Comparison of ENCODE assay signal across 25 mouse cellular contexts in the genomic region with DNA sequence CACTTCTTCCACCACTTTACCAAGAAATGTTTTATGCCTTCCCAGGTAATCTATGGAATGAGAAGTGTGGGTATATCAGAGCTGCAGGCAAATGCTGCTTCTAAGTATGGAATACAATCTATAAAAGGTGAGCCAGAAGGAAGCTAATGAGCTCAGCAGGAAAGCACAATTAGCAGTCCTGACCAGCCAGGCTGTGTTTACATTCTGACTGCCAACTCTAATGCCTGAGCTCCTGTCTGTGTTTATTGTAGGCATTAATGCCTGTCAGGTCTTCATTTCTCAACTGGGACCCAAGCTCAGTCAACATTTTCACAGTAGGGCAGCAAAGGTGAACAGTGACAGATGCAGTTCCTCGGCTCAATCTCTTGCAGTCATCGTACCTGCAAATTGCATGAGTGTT.
DNase-seq lines count a peak whose midpoint lies in the region; ATAC-seq and TF ChIP-seq lines count a peak whose summit lies in the region.
"Had no signal": no experiment of that assay in that cellular context is flagged by ENCODE, and none has a peak within 500 bp of the region (broad histone marks: within the 10 kb centered on the region; RNA-seq: fewer than 3 reads in every experiment).

No protein-coding gene starts in this region.

- H3K9me3 ChIP-seq in hindbrain, postnatal 0 days (ENCODE audit: low read length), result no peaks in the 10 kb centered on the region
- H3K9me3 ChIP-seq in hindbrain, embryonic 10.5 days, result no peaks in the 10 kb centered on the region
- H3K9me3 ChIP-seq: embryonic facial prominence, embryonic 13.5 days; heart, embryonic 10.5 days; hindbrain, embryonic 13.5 days had no signal

- H3K36me3 ChIP-seq in hindbrain, postnatal 0 days (ENCODE audit: insufficient read depth, low read length), result no peaks in the 10 kb centered on the region
- no peaks in the 10 kb centered on the region for H3K36me3 ChIP-seq in hindbrain, embryonic 10.5 days
- H3K36me3 ChIP-seq: embryonic facial prominence, embryonic 10.5 days; embryonic facial prominence, embryonic 13.5 days; heart, embryonic 10.5 days; heart, embryonic 13.5 days; hindbrain, embryonic 13.5 days had no signal

- H3K9ac ChIP-seq in hindbrain, postnatal 0 days (replicated peaks; ENCODE audit: low read length), result no peak overlapping the region
- H3K9ac ChIP-seq: embryonic facial prominence, embryonic 13.5 days; heart, embryonic 13.5 days; hindbrain, embryonic 13.5 days had no signal

- no peak overlapping the region for H3K4me2 ChIP-seq in hindbrain, postnatal 0 days (ENCODE audit: low read depth, low read length)
- H3K4me2 ChIP-seq: embryonic facial prominence, embryonic 13.5 days; heart, embryonic 13.5 days; hindbrain, embryonic 13.5 days had no signal

- ATAC-seq in cerebellum, adult (ENCODE audit: insufficient number of reproducible peaks, low FRiP score, low TSS enrichment), result no peak
- ATAC-seq in hindbrain, postnatal 0 days, result no peak
- ATAC-seq: CD4-positive, CD25-positive, alpha-beta regulatory T cell, adult 4 months; forebrain, embryonic 16.5 days; hindbrain, embryonic 16.5 days; inflammation-experienced regulatory T-cells, adult 6 months; intestine, embryonic 16.5 days had no signal

- peak; percentile 28 to 43 for DNase-seq in cerebellum, postnatal 25 days
- DNase-seq in hindbrain, postnatal 0 days (ENCODE audit: low spot score), result peak; percentile 24
- no peak for DNase-seq in hindbrain, embryonic 10.5 days (ENCODE audit: low spot score)
- peak; percentile 67 for DNase-seq in brain, embryonic 14.5 days (ENCODE audit: low read depth)
- DNase-seq in heart, postnatal 4 days, result no peak
- DNase-seq: adrenal gland, adult 2 months; adrenal gland, postnatal 14 days; embryo, embryonic 11 days; gastrocnemius, postnatal 10 days; gastrocnemius, postnatal 36 days; heart, adult 2 months; heart, postnatal 14 days; kidney, adult 18-20 months had no signal

- H3K4me3 ChIP-seq in hindbrain, postnatal 0 days (ENCODE audit: low read length), result no peak overlapping the region
- H3K4me3 ChIP-seq in hindbrain, embryonic 10.5 days, result no peak overlapping the region
- H3K4me3 ChIP-seq: embryonic facial prominence, embryonic 10.5 days; embryonic facial prominence, embryonic 13.5 days; erythroblast, embryonic 14.5 days; heart, adult 2 months; heart, embryonic 10.5 days; heart, embryonic 13.5 days; hindbrain, embryonic 13.5 days had no signal

- TF ChIP-seq CTCF in hindbrain, postnatal 0 days (IDR thresholded peaks at IDR 0.05; ENCODE audit: low read depth), result no peak
- no peak for TF ChIP-seq CTCF in brain, embryonic 14.5 days (IDR thresholded peaks at IDR 0.05; ENCODE audit: borderline replicate concordance, extremely low read depth, insufficient read depth, insufficient read length)

- H3K4me1 ChIP-seq in hindbrain, postnatal 0 days (ENCODE audit: insufficient read depth, low read length), result no peaks in the 10 kb centered on the region
- H3K4me1 ChIP-seq in hindbrain, embryonic 10.5 days (replicated peaks), result no peaks in the 10 kb centered on the region
- H3K4me1 ChIP-seq: embryonic facial prominence, embryonic 10.5 days; embryonic facial prominence, embryonic 13.5 days; heart, embryonic 10.5 days; heart, embryonic 13.5 days; hindbrain, embryonic 13.5 days had no signal

- no peaks in the 10 kb centered on the region for H3K27me3 ChIP-seq in hindbrain, postnatal 0 days (ENCODE audit: insufficient read depth, low read length)
- H3K27me3 ChIP-seq in hindbrain, embryonic 10.5 days (ENCODE audit: insufficient read depth, poor library complexity, severe bottlenecking), result no peaks in the 10 kb centered on the region
- H3K27me3 ChIP-seq: embryonic facial prominence, embryonic 13.5 days; heart, embryonic 13.5 days; hindbrain, embryonic 13.5 days had no signal

- no peak for TF ChIP-seq POLR2A in brain, embryonic 14.5 days (IDR thresholded peaks at IDR 0.05; ENCODE audit: borderline replicate concordance, extremely low read depth, insufficient read depth, insufficient read length, poor library complexity, severe bottlenecking)

- no peak overlapping the region for H3K27ac ChIP-seq in hindbrain, postnatal 0 days
- no peak overlapping the region for H3K27ac ChIP-seq in hindbrain, embryonic 10.5 days
- H3K27ac ChIP-seq: embryonic facial prominence, embryonic 10.5 days; embryonic facial prominence, embryonic 13.5 days; heart, adult 2 months; heart, embryonic 10.5 days; heart, embryonic 13.5 days; hindbrain, embryonic 13.5 days had no signal

- WGBS in hindbrain, postnatal 0 days, result 56% methylated on average over 2 of the region's 2 CpGs
- WGBS in hindbrain, embryonic 10.5 days, result 82% methylated on average over 2 of the region's 2 CpGs

Comparison
In these comparisons a context has a peak if more than half of its experiments do, and no peak if none do; other contexts are left out.
1. DNase-seq: peak in cerebellum, postnatal 25 days (2 of 2), hindbrain, postnatal 0 days (single experiment) and brain, embryonic 14.5 days (single experiment); none in hindbrain, embryonic 10.5 days (single experiment) and heart, postnatal 4 days (single experiment).